Mouse (Mus musculus) C2C12 (cell line): ENCODE results near the gene Gm28729.

Source experiments
- CEBPB ChIP-seq: IDR thresholded peaks from one replicate; pipeline ENCODE4 v1.6.1; 2011; ENCODE audit warnings: low read depth, mild to moderate bottlenecking, control low read depth, moderate library complexity
- CTCF ChIP-seq: IDR thresholded peaks from one replicate; pipeline ENCODE4 v1.5.1; 2011; ENCODE audit not compliant: control insufficient read depth, insufficient read depth, insufficient read length
- MYOG ChIP-seq: IDR thresholded peaks from one replicate; pipeline ENCODE4 v1.6.1; 2011; ENCODE audit not compliant: control insufficient read depth, insufficient read length; ENCODE audit errors: extremely low read depth
- USF1 ChIP-seq: IDR thresholded peaks from one replicate; pipeline ENCODE4 v1.6.1; 2011; ENCODE audit warnings: low read depth, mild to moderate bottlenecking, control low read depth, moderate library complexity

- TF ChIP-seq CTCF = no peak
- TF ChIP-seq CEBPB = no peak
- no peak for TF ChIP-seq MYOG
- no peak for TF ChIP-seq USF1
Observed at GRCm38 (mm10) chr9:96537615-96537919, 12.5 kb upstream of the Gm28729 start.
